Mouse (Mus musculus): ENCODE results near the gene Senp8. TPM values are rescaled to one million over a fixed set of nuclear protein-coding genes. Genes with fewer than 3 reads are reported as not detected.
"Not testable (repeated sequence)": the region's sequence is repeated elsewhere in the genome, so short reads cannot be mapped to it uniquely, and the experiment has no call there.

The Senp8 gene
- not detected in 2 replicates for polyA plus RNA-seq (2012; ENCODE audit: insufficient read depth, insufficient read length, low replicate concordance, missing spikeins)

DNA sequence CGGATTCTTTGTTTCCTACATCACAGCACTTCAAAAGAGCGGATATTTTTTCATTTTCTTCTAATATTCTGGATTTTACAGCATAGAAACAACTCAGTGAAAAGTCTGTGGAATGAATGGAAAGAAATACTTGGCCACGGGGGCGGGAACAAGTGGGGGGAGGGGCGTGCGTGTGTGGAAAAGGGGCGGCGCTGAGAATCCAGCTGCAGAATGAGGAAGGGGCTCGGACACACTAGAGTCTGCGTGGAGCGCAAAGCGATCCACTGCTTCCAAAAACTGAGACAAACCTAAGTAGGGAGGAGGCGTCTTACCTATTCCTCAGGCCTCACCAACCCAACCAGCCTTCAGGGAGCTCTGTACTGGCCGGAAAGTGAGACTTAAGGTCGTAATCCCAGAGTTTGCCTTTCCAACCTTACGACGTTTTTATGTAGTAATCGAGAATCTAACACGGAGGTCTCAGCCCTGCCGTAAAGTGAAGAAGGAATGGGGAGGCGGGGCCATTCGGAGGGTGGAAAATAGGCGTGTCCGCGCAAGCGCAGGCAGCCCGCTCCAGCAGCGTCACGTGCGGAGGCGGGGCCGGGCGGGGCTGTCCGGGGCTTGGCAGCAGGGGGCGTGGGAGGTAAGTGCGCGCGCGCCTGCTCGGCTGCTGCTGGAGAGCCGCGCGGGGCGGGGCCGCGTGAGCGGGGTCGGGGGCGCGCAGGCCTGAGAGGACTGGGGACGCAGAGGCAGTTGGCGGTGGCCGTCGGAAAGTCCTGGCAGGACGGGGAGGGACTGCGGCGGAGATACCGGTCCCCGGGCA lies at the start of gene Senp8, which contains the start of gene Myo9a:
Gene Senp8, minus strand, starts transcription at position 444 of the 799 bp plus-strand sequence.
Gene Myo9a, plus strand, starts transcription at position 630 of the 799 bp plus-strand sequence.
- 1% methylated on average over 59 of the region's 59 CpGs for WGBS
- TF ChIP-seq POLR2A (IDR thresholded peaks at IDR 0.05; ENCODE audit: insufficient read depth, low read depth, low read length): peak; percentile 26; the same call in 1 of the 2 replicates
- 0 out of 2 replicates have a peak, but pooled peaks have one; percentile 6 for TF ChIP-seq CTCF (IDR thresholded peaks at IDR 0.05; ENCODE audit: insufficient read depth, low read depth, low read length)
- peak within 1 kb of the TSS; percentile 93 for H3K4me3 ChIP-seq (ENCODE audit: insufficient read depth, low read depth, low read length)
- peak within 1 kb of the TSS; percentile 90 for H3K27ac ChIP-seq (ENCODE audit: insufficient read depth, low read depth, low read length)
- H3K4me1 ChIP-seq (ENCODE audit: control insufficient read depth, insufficient read depth, low read length): peaks cover 5% of the 10 kb centered on the region; the same call in 1 of the 2 replicates

DNA sequence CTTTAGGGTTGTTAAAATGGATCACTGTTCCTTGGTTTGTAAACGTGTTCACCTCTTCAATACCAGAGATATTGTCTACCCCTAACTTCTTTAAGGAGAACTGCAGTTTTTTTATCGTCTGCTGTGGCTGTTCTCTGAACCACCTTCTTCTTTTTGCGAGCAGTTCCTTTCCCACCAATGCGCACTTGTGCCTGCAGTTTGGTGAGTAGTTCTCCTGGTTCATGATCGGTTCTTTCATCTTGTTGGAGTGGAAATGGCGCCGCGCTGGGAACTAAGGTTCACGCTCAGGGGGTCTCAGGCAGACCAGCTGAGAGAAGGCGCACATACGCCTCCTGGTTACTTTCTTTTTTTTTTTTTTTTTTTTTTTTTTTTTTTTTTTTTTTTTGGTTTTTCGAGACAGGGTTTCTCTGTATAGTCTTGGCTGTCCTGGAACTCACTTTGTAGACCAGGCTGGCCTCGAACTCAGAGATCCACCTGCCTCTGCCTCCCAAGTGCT lies 16.5 kb upstream of the Senp8 start:
- not testable (repeated sequence) for H3K4me3 ChIP-seq (ENCODE audit: insufficient read depth, low read depth, low read length); H3K27ac ChIP-seq (ENCODE audit: insufficient read depth, low read depth, low read length); H3K4me1 ChIP-seq (ENCODE audit: control insufficient read depth, insufficient read depth, low read length)
- 94% methylated on average over 12 of the region's 13 CpGs for WGBS

DNA sequence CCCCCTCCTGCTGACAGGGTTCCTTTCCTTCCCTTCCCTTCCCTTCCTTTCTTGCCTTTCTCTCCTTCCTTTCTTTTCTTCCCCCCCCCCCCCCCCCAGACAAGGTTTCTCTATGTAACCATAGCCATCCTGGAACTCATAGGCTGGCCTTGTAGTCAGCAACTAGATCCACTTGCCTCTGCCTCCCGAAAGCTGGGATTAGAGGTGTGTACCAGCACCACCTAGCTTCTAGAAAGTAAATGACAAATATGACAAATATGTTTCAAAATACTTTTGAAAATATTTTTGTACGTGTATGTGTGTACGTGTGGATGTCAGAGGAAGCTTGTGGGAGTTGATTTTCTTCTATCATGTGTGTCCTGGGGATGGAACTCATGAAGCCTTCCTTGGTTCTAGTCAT lies 10.0 kb upstream of the Senp8 start:
- WGBS: 81% methylated on average over 3 of the region's 3 CpGs
- TF ChIP-seq CTCF (IDR thresholded peaks at IDR 0.05; ENCODE audit: insufficient read depth, low read depth, low read length) (no peak), POLR2A (IDR thresholded peaks at IDR 0.05; ENCODE audit: insufficient read depth, low read depth, low read length) (no peak)
- no peak overlapping the region for H3K27ac ChIP-seq (ENCODE audit: insufficient read depth, low read depth, low read length)

DNA sequence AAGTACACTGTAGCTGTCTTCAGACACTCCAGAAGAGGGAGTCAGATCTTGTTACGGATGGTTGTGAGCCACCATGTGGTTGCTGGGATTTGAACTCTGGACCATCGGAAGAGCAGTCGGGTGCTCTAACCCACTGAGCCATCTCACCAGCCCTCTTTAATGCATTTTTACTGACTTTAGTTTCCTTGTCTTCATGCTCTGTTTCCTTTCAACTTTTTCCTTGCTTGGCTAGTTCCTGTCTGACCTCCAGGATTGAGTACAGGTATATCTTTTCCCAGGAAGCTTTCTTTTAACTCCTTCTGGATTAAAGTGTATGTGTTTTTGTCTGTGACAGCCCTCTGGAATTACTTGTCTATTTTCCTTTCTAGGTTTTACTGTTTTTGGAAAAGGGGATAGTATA lies 6.5 kb upstream of the Senp8 start:
- 98% methylated on average over 3 of the region's 3 CpGs for WGBS
- not testable (repeated sequence) for H3K27ac ChIP-seq (ENCODE audit: insufficient read depth, low read depth, low read length)

More for the DNA sequence above, 10.0 kb upstream of the Senp8 start:
- Histone ChIP-seq H3K4me3 (ENCODE audit: insufficient read depth, low read depth, low read length) (no peak overlapping the region), H3K4me1 (ENCODE audit: control insufficient read depth, insufficient read depth, low read length) (no peaks in the 10 kb centered on the region)

DNA sequence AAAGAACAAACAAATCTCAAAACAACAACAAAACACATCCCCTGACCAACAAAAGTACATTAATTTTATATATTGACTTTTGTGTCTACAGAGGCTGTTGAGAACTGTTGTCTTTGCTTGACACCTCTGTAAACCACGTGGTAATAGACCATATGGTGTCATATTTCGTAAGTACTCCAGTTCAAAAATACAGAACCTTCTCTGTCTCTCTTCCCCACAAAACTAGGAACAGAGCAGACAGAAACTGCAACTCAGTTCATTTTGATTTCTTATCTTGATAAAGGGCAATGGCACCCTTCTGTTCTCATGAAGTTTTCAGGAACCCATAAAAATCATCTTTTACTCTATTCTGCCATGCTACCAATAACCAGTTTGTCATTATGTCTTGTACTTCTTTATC lies 4.7 kb upstream of the Senp8 start:
- 66% methylated on average over 2 of the region's 2 CpGs for WGBS
- H3K4me3 ChIP-seq (ENCODE audit: insufficient read depth, low read depth, low read length): no peak overlapping the region
- 0 out of 2 replicates have a peak, but pooled peaks cover 2% of the 10 kb centered on the region for H3K4me1 ChIP-seq (ENCODE audit: control insufficient read depth, insufficient read depth, low read length)
- TF ChIP-seq POLR2A (IDR thresholded peaks at IDR 0.05; ENCODE audit: insufficient read depth, low read depth, low read length) (no peak), CTCF (IDR thresholded peaks at IDR 0.05; ENCODE audit: insufficient read depth, low read depth, low read length) (no peak)
- H3K27ac ChIP-seq (ENCODE audit: insufficient read depth, low read depth, low read length): no peak overlapping the region

More for the DNA sequence above, 6.5 kb upstream of the Senp8 start:
- H3K4me1 ChIP-seq (ENCODE audit: control insufficient read depth, insufficient read depth, low read length); H3K4me3 ChIP-seq (ENCODE audit: insufficient read depth, low read depth, low read length): not testable (repeated sequence)

DNA sequence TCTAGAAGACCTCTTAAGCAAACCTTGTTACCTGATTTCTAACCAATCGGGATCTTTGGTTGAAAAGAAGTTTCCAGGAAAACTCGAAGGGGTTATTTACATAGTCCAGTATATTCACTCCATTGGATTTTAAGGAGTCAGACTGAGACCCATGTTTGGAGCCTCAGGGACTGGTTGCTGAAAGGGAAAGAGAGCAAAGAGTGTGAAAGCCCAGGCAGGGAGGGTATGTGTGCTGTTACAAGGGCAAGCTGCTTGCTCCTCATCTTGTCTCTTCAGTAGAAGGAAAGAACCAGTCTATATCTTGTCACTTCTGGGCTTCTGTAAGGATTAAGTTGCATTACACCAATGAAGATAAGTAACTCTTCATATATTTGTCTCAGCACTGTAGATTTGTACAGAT lies 1.5 kb upstream of the Senp8 start:
- WGBS: 2% methylated on average over 2 of the region's 2 CpGs
- TF ChIP-seq CTCF (IDR thresholded peaks at IDR 0.05; ENCODE audit: insufficient read depth, low read depth, low read length) (no peak), POLR2A (IDR thresholded peaks at IDR 0.05; ENCODE audit: insufficient read depth, low read depth, low read length) (no peak)
- Histone ChIP-seq H3K27ac (ENCODE audit: insufficient read depth, low read depth, low read length) (no peak overlapping the region), H3K4me3 (ENCODE audit: insufficient read depth, low read depth, low read length) (peak overlapping the region; percentile 87), H3K4me1 (ENCODE audit: control insufficient read depth, insufficient read depth, low read length) (peaks cover 5% of the 10 kb centered on the region; the same call in 1 of the 2 replicates)

DNA sequence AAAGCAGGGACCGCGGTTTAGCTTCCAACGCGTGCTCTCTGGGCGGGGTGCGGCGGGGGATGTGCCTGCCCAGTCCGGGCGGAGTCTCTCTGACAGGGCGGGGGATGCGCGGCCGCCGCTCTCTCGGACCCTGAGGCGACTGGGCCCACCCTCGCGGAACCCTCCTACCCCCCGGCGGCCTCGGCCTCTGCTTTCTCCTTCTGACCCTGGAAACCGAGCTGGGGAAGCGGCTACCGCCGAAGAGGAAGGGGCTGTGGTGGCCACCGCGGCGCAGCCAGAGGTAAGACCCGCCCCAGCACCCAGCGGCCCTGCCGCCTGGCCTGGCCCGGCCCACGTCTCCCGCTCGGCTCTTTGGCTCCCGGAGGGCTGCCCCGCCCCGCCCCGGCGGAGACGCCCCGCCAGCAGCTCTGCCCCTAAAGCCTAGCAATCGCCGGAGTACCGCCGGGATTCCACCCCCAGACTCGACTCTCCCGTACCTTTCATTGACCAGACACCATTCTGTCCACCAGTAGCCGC lies 614 bp upstream of the Senp8 start:
- Histone ChIP-seq H3K4me1 (ENCODE audit: control insufficient read depth, insufficient read depth, low read length) (peaks cover 5% of the 10 kb centered on the region; the same call in 1 of the 2 replicates), H3K27ac (ENCODE audit: insufficient read depth, low read depth, low read length) (peak overlapping the region; percentile 90), H3K4me3 (ENCODE audit: insufficient read depth, low read depth, low read length) (peak overlapping the region; percentile 87)
- TF ChIP-seq POLR2A (IDR thresholded peaks at IDR 0.05; ENCODE audit: insufficient read depth, low read depth, low read length): no peak; the same call in 1 of the 2 replicates
- no peak for TF ChIP-seq CTCF (IDR thresholded peaks at IDR 0.05; ENCODE audit: insufficient read depth, low read depth, low read length)
- WGBS: under 1% methylated on average over 49 of the region's 49 CpGs

DNA sequence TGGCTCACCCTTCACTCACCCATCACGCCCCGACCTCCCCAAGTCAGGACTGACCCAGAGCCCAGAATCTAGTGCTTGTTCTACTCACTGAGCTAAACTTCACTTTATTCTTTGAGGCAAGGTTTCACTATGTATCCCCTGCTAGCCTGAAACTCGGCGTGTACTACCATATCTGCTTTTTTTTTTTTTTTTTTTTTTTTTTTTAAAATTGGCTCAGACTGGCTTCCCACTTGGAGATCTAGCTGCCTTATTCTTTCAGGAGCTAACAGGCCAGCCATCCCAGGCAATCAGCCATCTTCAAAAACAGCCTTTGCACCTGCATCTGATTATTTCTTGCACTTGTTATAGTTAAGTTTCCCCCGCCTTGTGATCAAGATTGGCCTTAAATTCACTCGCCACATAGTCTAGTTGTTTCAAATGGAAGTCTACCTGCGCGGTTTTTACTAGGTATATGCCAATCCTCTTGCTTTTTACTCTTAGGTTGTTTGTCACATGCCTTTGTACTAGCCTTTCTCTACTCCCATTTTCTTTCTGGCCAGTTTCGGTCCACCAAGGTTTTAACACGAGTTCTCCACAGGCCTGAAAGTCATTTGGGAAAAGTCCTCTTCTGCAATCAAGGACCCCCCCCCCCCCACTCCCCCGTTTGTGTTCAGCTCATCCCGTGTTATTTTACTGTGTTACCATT lies 787 bp downstream of the Senp8 start:
- H3K4me1 ChIP-seq (ENCODE audit: control insufficient read depth, insufficient read depth, low read length): peaks cover 5% of the 10 kb centered on the region; the same call in 1 of the 2 replicates
- no peak for TF ChIP-seq CTCF (IDR thresholded peaks at IDR 0.05; ENCODE audit: insufficient read depth, low read depth, low read length)
- TF ChIP-seq POLR2A (IDR thresholded peaks at IDR 0.05; ENCODE audit: insufficient read depth, low read depth, low read length): no peak
- 23% methylated on average over 12 of the region's 12 CpGs for WGBS
- H3K4me3 ChIP-seq (ENCODE audit: insufficient read depth, low read depth, low read length): peak overlapping the region; percentile 93
- no peak overlapping the region for H3K27ac ChIP-seq (ENCODE audit: insufficient read depth, low read depth, low read length)

DNA sequence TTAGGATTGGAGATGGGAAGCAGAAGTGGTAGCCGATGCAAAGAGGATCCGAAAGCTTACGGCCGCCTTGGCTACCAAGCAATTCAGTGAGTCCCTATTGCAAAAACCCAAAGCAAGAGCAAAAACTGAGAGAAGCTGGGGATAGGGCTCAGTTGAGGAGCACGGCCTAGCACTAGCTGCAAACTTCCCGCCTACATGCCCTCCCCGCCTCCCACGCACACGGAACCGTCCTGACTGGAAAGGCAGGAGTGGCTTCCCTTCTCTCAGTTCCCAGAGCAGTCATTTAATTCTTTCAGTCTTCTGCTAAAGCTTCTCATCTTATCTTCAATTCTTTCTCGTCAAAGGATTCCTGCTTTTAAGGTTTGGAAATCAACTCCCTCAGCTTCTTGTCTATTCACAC lies 1.5 kb downstream of the Senp8 start:
- TF ChIP-seq CTCF (IDR thresholded peaks at IDR 0.05; ENCODE audit: insufficient read depth, low read depth, low read length) (no peak), POLR2A (IDR thresholded peaks at IDR 0.05; ENCODE audit: insufficient read depth, low read depth, low read length) (no peak)
- no peak overlapping the region for H3K4me3 ChIP-seq (ENCODE audit: insufficient read depth, low read depth, low read length)
- 76% methylated on average over 11 of the region's 11 CpGs for WGBS
- peaks cover 5% of the 10 kb centered on the region; the same call in 1 of the 2 replicates for H3K4me1 ChIP-seq (ENCODE audit: control insufficient read depth, insufficient read depth, low read length)
- H3K27ac ChIP-seq (ENCODE audit: insufficient read depth, low read depth, low read length): no peak overlapping the region
